Mouse (Mus musculus) heart, postnatal 4 days (tissue): ENCODE data around the gene Foxn4. TPM values are rescaled to one million over a fixed set of nuclear protein-coding genes. Genes with fewer than 3 reads are reported as not detected.

ENCODE experiments used
- DNase-seq: peaks from one replicate; pipeline ENCODE4 v3.0.0; 2021
- total RNA-seq, 2 experiments: library from RNA; stranded (reverse); gene quantifications; 2 replicates each; pipeline ENCODE4 v1.2.3; 2021

Gene Foxn4
- not detected for total RNA-seq

GRCm38 (mm10) chr5:114273693-114274402 is at the start of gene Foxn4:
TSS of gene Foxn4 (minus strand) at chr5:114273807.
- DNase-seq, result no peak

GRCm38 (mm10) chr5:114323105-114323790 is 49.6 kb upstream of the Foxn4 start:
- DNase-seq, result no peak

- no peak for DNase-seq
Measured at GRCm38 (mm10) chr5:114309680-114310036, 36.1 kb upstream of the Foxn4 start.

GRCm38 (mm10) chr5:114308765-114309679 is 35.4 kb upstream of the Foxn4 start:
- DNase-seq, result no peak

GRCm38 (mm10) chr5:114306496-114306895 is 32.9 kb upstream of the Foxn4 start:
- DNase-seq, result peak; percentile 30

GRCm38 (mm10) chr5:114303166-114303565 is 29.6 kb upstream of the Foxn4 start:
- DNase-seq, result no peak

- no peak for DNase-seq
Measured at GRCm38 (mm10) chr5:114299883-114300610, 26.4 kb upstream of the Foxn4 start.

GRCm38 (mm10) chr5:114299156-114299855 is 25.7 kb upstream of the Foxn4 start:
- no peak for DNase-seq

- DNase-seq, result peak; percentile 47
Measured at GRCm38 (mm10) chr5:114298212-114298894, 24.7 kb upstream of the Foxn4 start.

GRCm38 (mm10) chr5:114296693-114297631 is 23.4 kb upstream of the Foxn4 start:
- peak; percentile 53 for DNase-seq

- DNase-seq, result no peak
Measured at GRCm38 (mm10) chr5:114290004-114290403, 16.4 kb upstream of the Foxn4 start.

GRCm38 (mm10) chr5:114288874-114289273 is 15.3 kb upstream of the Foxn4 start, which contains the start of gene Myo1h:
TSS of gene Myo1h (plus strand) at chr5:114289166.
- DNase-seq, result no peak

- DNase-seq, result no peak
Measured at GRCm38 (mm10) chr5:114288396-114288795, 14.8 kb upstream of the Foxn4 start.

GRCm38 (mm10) chr5:114286872-114287571 is 13.4 kb upstream of the Foxn4 start:
- DNase-seq, result no peak

- no peak for DNase-seq
Measured at GRCm38 (mm10) chr5:114286102-114286501, 12.5 kb upstream of the Foxn4 start.

- DNase-seq, result no peak
Measured at GRCm38 (mm10) chr5:114285398-114285700, 11.7 kb upstream of the Foxn4 start.

- DNase-seq, result no peak
Measured at GRCm38 (mm10) chr5:114284604-114285397, 11.2 kb upstream of the Foxn4 start.

GRCm38 (mm10) chr5:114282346-114282745 is 8.7 kb upstream of the Foxn4 start:
- no peak for DNase-seq
